Mouse (Mus musculus) ES-Bruce4 (cell line): ENCODE data around the gene Smarca4. TPM values are rescaled to one million over a fixed set of nuclear protein-coding genes. Genes with fewer than 3 reads are reported as not detected.

Experiments used
- H3K27ac ChIP-seq: 2 replicates; pipeline ENCODE4 v1.5.1; 2012; ENCODE audit warnings: low read length, inconsistent platforms; ENCODE audit not compliant: insufficient read depth
- H3K27me3 ChIP-seq: 2 replicates; pipeline ENCODE4 v1.6.1; 2012; ENCODE audit warnings: mild to moderate bottlenecking, low read length, inconsistent platforms; ENCODE audit not compliant: control insufficient read depth, poor library complexity, insufficient read depth, severe bottlenecking
- H3K36me3 ChIP-seq: 2 replicates; pipeline ENCODE4 v1.6.1; 2012; ENCODE audit warnings: inconsistent platforms, mild to moderate bottlenecking, low read length, moderate library complexity; ENCODE audit not compliant: control insufficient read depth, poor library complexity, insufficient read depth, severe bottlenecking
- H3K4me1 ChIP-seq: one replicate; pipeline ENCODE4 v1.8.1; 2011; ENCODE audit warnings: low read length; ENCODE audit not compliant: control insufficient read depth, insufficient read depth
- H3K4me3 ChIP-seq: 2 replicates; pipeline ENCODE4 v1.5.1; 2011; ENCODE audit warnings: low read depth, mild to moderate bottlenecking, low read length
- H3K9ac ChIP-seq: 2 replicates; pipeline ENCODE4 v1.6.1; 2012; ENCODE audit warnings: low read depth, mild to moderate bottlenecking, inconsistent platforms; ENCODE audit not compliant: poor library complexity, severe bottlenecking
- H3K9me3 ChIP-seq: replicated peaks from 2 replicates; pipeline ENCODE4 v1.6.1; 2012; ENCODE audit warnings: mild to moderate bottlenecking, low read length, inconsistent platforms; ENCODE audit not compliant: control insufficient read depth, poor library complexity, insufficient read depth, severe bottlenecking
- CTCF ChIP-seq: IDR thresholded peaks from one replicate; pipeline ENCODE4 v1.8.1; 2011; ENCODE audit warnings: low read depth, low read length
- EP300 ChIP-seq: IDR thresholded peaks from 2 replicates; pipeline ENCODE4 v1.6.1; 2011; ENCODE audit warnings: low read depth, low read length; ENCODE audit not compliant: insufficient read depth
- POLR2A ChIP-seq: IDR thresholded peaks from one replicate; pipeline ENCODE4 v1.8.1; 2011; ENCODE audit warnings: low read length; ENCODE audit not compliant: insufficient read depth
- polyA plus RNA-seq: library from polyadenylated mRNA; stranded (reverse); fragments of >200 nt; gene quantifications from 2 replicates; pipeline ENCODE4 v1.2.4, GENCODE M21; 2011; ENCODE audit warnings: low read depth; ENCODE audit not compliant: missing spikeins, insufficient read depth, insufficient read length

Smarca4 gene
- polyA plus RNA-seq, 1 experiment = 100.0 TPM

DNA sequence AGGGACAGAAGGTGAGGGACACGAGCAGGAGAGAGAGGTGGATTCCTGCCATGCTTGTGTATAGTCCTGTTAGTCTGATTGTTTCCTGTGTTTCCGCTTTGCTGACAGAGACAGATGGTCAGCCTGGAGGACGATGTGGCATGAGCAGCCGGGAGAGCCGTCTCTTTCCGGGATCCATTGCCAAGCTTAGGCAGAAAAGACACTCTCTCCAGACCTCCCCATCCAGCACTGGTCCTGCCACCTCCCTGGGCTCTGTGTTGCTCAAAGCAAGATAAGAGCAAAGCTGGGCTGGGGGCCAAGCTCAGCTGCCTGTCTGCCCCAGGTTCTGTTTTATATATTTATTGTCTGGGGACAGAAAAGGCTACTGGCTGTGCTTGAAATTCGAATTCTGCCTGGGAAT, 132.1 kb downstream of the Smarca4 start:
- no peaks in the 10 kb centered on the region for H3K27me3 ChIP-seq
- H3K9me3 ChIP-seq = no peaks in the 10 kb centered on the region
- H3K27ac ChIP-seq = no peak overlapping the region
- H3K4me1 ChIP-seq = peaks cover 3% of the 10 kb centered on the region
- H3K36me3 ChIP-seq = peaks cover 60% of the 10 kb centered on the region
- H3K4me3 ChIP-seq = no peak overlapping the region
- TF ChIP-seq POLR2A (no peak), CTCF (no peak), EP300 (no peak)
- H3K9ac ChIP-seq = no peak overlapping the region

DNA sequence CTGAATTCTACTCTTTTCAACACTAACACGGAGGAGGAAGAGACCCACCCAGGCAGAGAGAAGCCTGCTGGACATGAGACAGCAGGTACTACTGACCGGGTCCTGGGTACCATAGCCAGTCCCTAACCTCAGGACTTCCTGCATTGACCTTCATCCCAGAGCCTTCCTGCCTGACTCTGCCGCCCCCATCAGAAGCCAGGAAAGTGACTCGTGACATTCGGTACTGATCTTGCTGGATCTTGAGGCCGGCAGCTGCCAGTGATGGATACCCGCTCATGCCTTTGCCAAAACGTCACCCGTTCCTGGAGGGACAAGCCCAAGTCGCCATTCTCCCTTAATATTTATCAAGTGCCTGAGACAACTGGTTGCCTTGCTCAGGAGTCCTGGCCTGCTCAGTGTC, 132.5 kb downstream of the Smarca4 start:
- Histone ChIP-seq H3K27ac (no peak overlapping the region), H3K4me3 (no peak overlapping the region), H3K9me3 (no peaks in the 10 kb centered on the region), H3K9ac (no peak overlapping the region), H3K4me1 (peaks cover 3% of the 10 kb centered on the region), H3K27me3 (no peaks in the 10 kb centered on the region), H3K36me3 (peaks cover 60% of the 10 kb centered on the region)
- TF ChIP-seq EP300 (no peak), CTCF (no peak), POLR2A (no peak)

DNA sequence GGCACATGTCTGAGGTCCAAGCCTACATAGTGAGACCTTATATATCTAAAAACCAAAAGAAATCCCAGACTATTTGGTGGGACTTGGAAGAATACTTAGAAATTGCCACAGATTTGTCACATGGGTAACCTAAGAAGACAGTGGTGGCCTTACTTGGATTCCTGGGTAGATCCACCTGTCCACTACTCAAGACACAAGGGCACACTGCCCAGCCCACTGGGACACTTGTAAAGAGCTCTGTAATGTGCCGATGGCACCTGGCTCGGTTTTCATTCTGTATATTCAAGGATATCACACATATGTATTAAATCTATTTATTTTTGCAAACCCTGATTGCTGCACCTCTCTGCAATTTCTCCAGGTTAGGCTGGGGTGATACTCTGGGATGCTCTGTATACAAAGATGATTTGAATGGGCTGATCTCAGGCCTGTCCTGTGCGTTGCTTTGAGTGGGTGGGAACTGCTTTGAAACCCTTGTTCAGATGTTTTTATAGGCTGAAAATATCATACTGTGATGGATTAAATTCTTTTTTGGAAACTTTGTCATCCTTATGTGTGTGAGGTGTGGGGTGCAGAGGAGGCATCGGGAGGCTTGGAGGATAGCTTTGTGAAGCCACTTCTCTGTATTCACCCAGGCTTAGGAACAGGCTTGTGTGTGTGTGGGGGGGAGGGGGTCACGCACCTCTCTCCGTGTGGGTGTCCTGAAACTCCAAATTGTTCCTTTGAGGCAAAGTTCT, 133.6 kb downstream of the Smarca4 start:
- Histone ChIP-seq H3K4me1 (peaks cover 3% of the 10 kb centered on the region), H3K36me3 (peaks cover 49% of the 10 kb centered on the region), H3K27me3 (no peaks in the 10 kb centered on the region), H3K27ac (no peak overlapping the region), H3K9me3 (no peaks in the 10 kb centered on the region), H3K4me3 (no peak overlapping the region), H3K9ac (no peak overlapping the region)
- no peak for TF ChIP-seq EP300
- no peak for TF ChIP-seq CTCF
- TF ChIP-seq POLR2A = no peak

DNA sequence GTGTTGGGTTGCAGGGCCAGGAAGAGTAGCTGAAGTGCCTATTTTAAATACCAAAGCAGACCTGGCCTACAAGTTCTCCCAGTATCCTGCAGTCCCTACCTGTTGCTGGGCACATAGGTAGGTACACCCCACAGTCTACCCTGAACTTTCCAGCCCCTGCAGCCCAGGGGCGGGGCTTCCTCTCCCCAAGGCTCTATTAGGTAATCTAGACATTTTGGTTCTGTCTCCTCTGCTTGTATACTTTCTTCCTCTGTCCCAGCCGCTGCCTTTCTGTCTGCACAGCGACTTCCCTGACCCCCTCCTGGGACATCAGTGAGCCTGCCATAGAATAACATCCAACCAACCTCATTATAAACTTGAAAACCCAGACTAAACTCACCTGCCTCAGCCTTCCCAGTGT, 134.4 kb downstream of the Smarca4 start:
- TF ChIP-seq EP300 = no peak
- TF ChIP-seq CTCF = no peak
- TF ChIP-seq POLR2A = no peak
- Histone ChIP-seq H3K9ac (no peak overlapping the region), H3K9me3 (no peaks in the 10 kb centered on the region), H3K27me3 (no peaks in the 10 kb centered on the region), H3K27ac (no peak overlapping the region), H3K4me1 (peaks cover 3% of the 10 kb centered on the region), H3K36me3 (peaks cover 41% of the 10 kb centered on the region), H3K4me3 (no peak overlapping the region)

DNA sequence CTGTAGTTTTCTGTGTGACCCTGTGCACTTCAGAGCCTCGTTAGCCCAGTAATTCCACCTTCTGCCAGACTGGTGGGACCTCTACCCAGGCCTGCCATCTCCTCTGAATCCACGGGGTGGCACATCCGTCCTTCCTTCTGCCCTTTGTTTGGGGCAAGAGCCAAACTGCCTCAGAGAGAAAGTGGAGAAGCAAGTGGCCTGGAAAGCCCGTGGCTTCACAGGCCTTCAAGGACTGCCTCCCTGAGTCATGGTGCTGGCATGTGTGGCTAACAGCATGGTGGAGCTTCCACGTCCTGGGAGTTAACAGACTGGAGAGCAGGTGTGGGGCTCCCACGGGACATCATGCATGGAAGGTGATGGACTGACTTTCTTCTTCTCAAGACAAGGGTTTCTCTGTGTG, 135.4 kb downstream of the Smarca4 start:
- TF ChIP-seq CTCF = no peak
- TF ChIP-seq POLR2A = no peak
- no peak for TF ChIP-seq EP300
- Histone ChIP-seq H3K27me3 (no peaks in the 10 kb centered on the region), H3K9ac (no peak overlapping the region), H3K4me1 (peaks cover 3% of the 10 kb centered on the region), H3K27ac (no peak overlapping the region), H3K4me3 (no peak overlapping the region), H3K36me3 (peaks cover 35% of the 10 kb centered on the region), H3K9me3 (no peaks in the 10 kb centered on the region)

DNA sequence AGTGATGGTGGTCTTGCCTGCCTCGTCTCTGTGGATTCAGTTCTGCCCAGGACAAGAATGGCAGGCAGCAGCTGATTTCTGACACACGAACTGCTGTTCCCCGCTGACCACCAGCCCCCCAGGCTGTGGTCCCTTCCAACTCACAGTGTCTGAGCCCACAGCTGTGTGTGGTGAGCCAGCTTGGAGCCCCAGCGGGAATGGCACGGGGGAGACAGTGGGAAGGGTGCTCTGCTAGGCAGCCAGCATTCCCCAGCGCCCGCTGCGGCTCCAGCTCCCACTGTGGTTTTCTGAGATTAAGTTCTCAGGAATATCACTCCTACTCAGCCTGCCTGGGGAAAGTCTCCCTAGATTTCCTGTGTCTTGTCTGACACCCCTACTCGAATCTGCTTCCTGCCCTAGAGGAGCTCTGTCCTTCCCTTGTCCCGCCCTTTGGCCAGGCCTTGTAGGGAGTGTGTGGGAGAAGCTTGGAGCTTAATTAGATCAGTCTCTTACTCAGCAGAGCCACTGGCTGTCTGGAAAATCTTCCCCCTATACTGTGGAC, 136.4 kb downstream of the Smarca4 start:
- H3K27ac ChIP-seq = no peak overlapping the region
- no peaks in the 10 kb centered on the region for H3K9me3 ChIP-seq
- H3K9ac ChIP-seq = no peak overlapping the region
- H3K36me3 ChIP-seq = peaks cover 25% of the 10 kb centered on the region
- no peak for TF ChIP-seq EP300
- TF ChIP-seq POLR2A = no peak
- TF ChIP-seq CTCF = no peak
- no peaks in the 10 kb centered on the region for H3K27me3 ChIP-seq
- H3K4me1 ChIP-seq = peaks cover 3% of the 10 kb centered on the region
- no peak overlapping the region for H3K4me3 ChIP-seq

Other genes with a start within 250 kb of the Smarca4 start
- gene Ilf3, start 248.3 kb upstream of the Smarca4 start, polyA plus RNA-seq = 196 and 209 TPM in 2 replicates
- 40.0 and 48.2 TPM in 2 replicates for gene Qtrt1, start 204.3 kb upstream of the Smarca4 start, polyA plus RNA-seq
- 86.2 and 88.6 TPM in 2 replicates for gene Dnm2, start 191.3 kb upstream of the Smarca4 start, polyA plus RNA-seq
- gene Tmed1, start 105.9 kb upstream of the Smarca4 start, polyA plus RNA-seq = 28.0 and 29.2 TPM in 2 replicates
- gene AB124611, start 90.0 kb upstream of the Smarca4 start, polyA plus RNA-seq = not detected in 2 replicates
- 112 and 122 TPM in 2 replicates for gene Carm1, start 69.3 kb upstream of the Smarca4 start, polyA plus RNA-seq
- gene Timm29, start 23.4 kb upstream of the Smarca4 start, polyA plus RNA-seq = 18.1 and 19.2 TPM in 2 replicates
- gene Yipf2, start 23.3 kb upstream of the Smarca4 start, polyA plus RNA-seq = 17.4 and 18.9 TPM in 2 replicates
- 79.3 and 80.6 TPM in 2 replicates for gene Ldlr, start 107.3 kb downstream of the Smarca4 start, polyA plus RNA-seq
- gene Spc24, start 144.1 kb downstream of the Smarca4 start, polyA plus RNA-seq = 56.6 and 62.5 TPM in 2 replicates
- gene Kank2, start 182.6 kb downstream of the Smarca4 start, polyA plus RNA-seq = 62.3 and 63.5 TPM in 2 replicates
- gene Angptl8, start 219.3 kb downstream of the Smarca4 start, polyA plus RNA-seq = not detected in 2 replicates
- gene Dock6, start 236.5 kb downstream of the Smarca4 start, polyA plus RNA-seq = 74.9 and 80.8 TPM in 2 replicates